Mouse (Mus musculus): ENCODE data around the gene Bpifb9a.

Gene Bpifb9a

GRCm38 (mm10) chr2:154257554-154257953, at the start of gene Bpifb9a:
Bpifb9a (plus strand) TSS chr2:154257854.
- WGBS = 86% methylated on average over 5 of the region's 5 CpGs

DNA sequence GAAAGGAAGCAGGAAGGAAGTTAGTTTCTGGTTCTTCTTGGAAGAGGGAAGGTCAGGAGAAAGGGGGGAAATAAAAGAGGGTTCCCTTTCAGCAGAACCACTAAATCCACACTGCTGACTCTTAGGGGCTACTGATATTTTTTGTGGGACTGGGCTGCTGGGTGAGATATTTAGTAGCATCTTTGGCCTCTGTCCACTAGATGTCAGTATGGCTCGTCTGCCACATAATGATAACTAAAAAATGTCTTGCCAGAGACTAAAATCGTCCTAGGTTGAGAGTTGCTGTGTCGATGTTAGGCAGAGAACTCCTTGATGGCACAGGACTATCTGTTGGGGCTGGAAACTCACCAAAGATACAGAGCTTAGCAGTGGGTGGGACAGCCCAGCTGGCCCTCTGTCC, 48.5 kb upstream of the Bpifb9a start:
- WGBS = 4% methylated on average over 3 of the region's 3 CpGs

- WGBS = 24% methylated on average over 1 of the region's 1 CpGs
Observed at GRCm38 (mm10) chr2:154211121-154211520, 46.5 kb upstream of the Bpifb9a start.

- 51% methylated on average over 4 of the region's 4 CpGs for WGBS
Observed at GRCm38 (mm10) chr2:154211881-154212280, 45.8 kb upstream of the Bpifb9a start.

- 26% methylated on average over 5 of the region's 5 CpGs for WGBS
Observed at GRCm38 (mm10) chr2:154215191-154215590, 42.5 kb upstream of the Bpifb9a start.

DNA sequence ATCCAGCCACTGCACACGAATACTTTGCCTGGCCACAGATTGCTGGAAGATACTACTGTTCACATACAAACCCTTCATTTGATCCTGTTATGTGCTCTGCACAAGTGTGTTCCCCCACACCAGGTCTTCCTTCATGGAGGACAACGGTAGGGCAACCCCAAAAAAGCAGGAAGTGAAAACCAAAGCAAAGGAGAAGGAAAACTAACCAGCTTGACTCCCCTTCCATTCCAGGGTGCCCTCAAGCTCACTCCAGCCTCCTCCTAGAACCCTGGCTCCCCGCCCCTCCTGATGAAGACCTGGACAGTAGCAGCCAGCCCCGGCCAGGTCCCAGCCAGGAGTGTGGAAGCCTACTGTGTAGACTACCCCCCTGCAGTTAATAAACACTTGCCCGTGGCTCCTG, 37.7 kb upstream of the Bpifb9a start:
- 82% methylated on average over 5 of the region's 5 CpGs for WGBS

GRCm38 (mm10) chr2:154223265-154223916, 34.3 kb upstream of the Bpifb9a start, which contains the start of gene Bpifb5:
Bpifb5 (plus strand) TSS chr2:154223742.
- WGBS = 21% methylated on average over 14 of the region's 14 CpGs

DNA sequence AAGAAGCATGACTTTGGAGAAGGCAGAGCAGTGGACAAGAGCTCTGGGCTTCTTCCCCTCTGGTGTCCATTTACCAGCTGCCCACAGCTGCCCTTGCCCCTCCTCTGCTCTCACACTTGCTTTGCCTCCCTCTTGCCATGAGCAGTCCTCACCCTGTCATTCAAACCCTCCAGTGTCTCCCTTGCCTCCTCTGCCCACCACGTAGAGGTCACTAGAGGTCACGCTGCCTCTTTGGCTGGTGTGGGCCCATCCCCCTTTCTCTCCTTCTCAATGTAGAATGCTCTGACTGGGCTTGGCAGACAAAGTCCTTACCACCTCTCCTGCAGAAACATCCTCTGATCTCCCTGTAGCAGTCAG, 33.8 kb upstream of the Bpifb9a start:
- 47% methylated on average over 2 of the region's 2 CpGs for WGBS

GRCm38 (mm10) chr2:154226991-154227390, 30.7 kb upstream of the Bpifb9a start:
- WGBS = 85% methylated on average over 4 of the region's 4 CpGs

DNA sequence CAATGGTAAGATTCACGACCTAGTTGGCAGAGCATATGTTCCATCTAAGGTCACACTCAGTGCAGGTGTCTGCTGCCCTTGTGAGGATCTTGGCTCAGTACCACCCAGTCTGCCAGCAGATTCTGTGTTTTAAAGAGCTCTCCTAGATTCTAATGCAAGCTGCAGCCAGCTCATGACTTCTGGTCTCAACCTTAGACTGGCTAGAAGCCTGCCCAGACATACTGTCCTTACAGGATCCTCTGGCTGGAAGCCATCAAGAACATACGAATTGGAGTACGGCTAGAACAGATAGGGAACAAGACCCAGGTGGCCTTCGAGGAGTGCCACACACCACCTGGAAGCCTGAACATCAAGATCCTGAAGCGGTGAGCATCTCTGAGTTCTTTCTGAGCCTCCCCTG, 29.8 kb upstream of the Bpifb9a start:
- 82% methylated on average over 5 of the region's 5 CpGs for WGBS

DNA sequence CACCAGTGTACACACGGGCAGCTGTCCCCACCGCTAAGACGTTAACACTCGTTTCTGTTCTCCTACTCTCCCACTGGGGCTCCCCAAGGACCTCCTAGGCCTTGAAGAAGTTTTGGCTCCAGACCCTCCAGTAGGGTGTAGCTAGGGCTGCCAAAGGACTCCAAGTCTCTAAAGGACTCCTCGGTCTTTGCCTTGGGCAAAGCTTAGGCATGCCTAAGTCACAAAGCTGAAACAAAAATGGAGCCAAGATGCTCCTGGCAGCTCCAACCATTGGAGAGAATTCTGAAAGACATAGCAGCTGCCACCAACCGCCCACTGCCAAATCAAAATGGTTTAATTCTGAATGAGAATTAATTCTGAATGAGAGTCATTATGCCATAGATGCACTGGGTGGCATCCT, 24.2 kb upstream of the Bpifb9a start:
- WGBS = 51% methylated on average over 6 of the region's 6 CpGs

- 79% methylated on average over 6 of the region's 6 CpGs for WGBS
Observed at GRCm38 (mm10) chr2:154240771-154241170, 16.9 kb upstream of the Bpifb9a start.

DNA sequence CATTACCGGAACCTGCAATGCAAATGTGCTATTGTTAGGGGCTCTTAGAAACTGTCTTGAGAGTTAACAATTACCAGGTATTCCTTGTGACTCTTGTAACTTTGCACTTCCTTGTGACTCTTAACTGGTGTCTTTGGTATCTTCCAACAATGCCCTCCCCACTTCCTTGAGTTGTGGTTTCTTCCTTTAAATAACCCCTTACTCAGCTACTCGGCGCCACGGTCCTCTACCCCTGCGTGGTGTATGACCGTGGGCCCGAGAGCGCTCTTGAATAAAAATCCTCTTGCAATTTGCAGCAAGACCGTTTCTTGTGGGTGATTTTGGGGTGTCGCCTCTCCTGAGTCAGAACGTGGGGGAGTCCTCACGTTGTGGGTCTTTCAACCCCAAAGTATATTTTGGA, 14.9 kb upstream of the Bpifb9a start:
- 92% methylated on average over 12 of the region's 12 CpGs for whole genome bisulfite sequencing

- WGBS = 50% methylated on average over 10 of the region's 10 CpGs
Observed at GRCm38 (mm10) chr2:154243356-154244036, 14.2 kb upstream of the Bpifb9a start.

DNA sequence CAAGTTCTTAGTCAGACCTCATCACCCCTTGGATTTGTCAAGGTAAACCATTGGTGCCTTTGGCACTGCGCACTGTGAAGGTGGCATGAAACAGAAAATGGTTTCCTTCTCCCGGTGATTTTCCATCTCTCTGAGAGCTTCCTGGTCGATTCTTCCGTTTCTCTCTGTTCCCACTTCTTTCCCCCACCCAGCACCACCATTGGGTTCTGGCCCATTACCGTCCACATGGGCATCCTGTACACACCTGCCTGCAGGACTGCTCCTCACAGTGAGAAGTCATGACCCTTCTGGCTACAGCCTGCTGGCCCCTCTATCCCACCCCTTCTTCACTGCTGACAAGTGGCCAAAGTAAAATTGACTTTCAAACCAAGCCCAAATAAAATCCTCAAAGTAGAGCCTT, 12.3 kb upstream of the Bpifb9a start:
- 92% methylated on average over 5 of the region's 5 CpGs for WGBS

GRCm38 (mm10) chr2:154255254-154255653, 2.4 kb upstream of the Bpifb9a start:
- WGBS = 97% methylated on average over 2 of the region's 4 CpGs

DNA sequence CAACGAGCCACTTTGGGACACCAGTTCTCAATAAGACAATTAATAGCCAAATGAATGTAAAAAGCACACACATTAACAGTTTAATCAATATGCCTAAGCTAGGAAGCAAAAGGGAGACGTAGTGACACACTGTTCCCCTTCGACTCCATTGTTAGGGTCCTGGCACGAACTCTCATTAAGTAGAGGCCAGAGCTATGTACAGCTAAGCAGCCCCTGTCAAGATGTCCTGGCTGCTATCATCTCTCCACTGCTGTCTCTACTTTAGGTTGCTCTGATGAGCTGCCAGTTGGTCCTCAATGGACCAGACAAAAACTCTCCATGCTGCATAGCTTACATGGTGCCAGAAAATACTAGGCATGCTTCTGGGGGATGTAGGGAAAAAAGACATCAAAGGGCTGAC, 1.9 kb upstream of the Bpifb9a start:
- 84% methylated on average over 4 of the region's 4 CpGs for WGBS

DNA sequence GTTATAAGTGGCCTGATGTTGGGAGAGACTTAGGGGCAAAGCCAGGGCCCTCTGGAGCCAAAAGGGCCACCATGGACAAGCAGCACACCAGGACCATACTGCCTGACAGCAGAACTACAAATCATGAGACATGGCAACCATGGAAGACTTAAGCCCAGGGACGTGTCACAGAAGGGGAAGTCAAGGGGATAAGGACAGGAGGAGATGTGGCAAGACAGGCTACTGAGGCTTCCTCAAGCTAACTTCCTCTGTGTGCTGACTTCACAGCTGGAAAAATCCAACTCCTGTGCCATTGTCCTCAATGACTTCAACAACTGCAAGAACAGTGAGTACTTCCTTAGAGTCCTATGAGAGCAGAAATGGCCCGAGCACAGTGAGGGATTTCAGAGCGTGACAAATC, 6.7 kb downstream of the Bpifb9a start:
- 86% methylated on average over 3 of the region's 3 CpGs for WGBS

DNA sequence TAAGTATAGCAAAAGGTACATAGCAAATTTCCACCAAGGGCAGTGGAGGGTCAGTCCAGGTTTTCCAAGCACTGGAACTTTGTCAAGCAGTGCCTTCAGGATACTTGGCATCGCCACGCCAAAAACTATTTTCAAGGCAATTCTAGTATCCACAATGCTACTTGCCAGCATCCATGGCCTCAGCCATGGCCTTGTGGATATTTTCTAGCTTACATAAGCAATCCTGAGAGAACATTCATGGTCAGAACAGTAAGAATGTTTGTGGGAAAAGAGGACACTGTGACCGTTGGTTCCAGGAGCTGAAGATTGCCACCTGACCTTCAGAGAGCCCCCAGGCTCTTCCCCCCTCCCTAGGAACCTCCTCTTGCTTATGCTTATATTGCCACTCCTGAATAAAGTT, 34.2 kb downstream of the Bpifb9a start:
- WGBS = 86% methylated on average over 3 of the region's 3 CpGs

GRCm38 (mm10) chr2:154292833-154293232, 35.2 kb downstream of the Bpifb9a start:
- WGBS = 85% methylated on average over 1 of the region's 1 CpGs

GRCm38 (mm10) chr2:154294746-154295145, 37.1 kb downstream of the Bpifb9a start:
- 6% methylated on average over 10 of the region's 10 CpGs for whole genome bisulfite sequencing

- WGBS = 42% methylated on average over 1 of the region's 1 CpGs
Observed at GRCm38 (mm10) chr2:154300496-154300895, 42.8 kb downstream of the Bpifb9a start.

DNA sequence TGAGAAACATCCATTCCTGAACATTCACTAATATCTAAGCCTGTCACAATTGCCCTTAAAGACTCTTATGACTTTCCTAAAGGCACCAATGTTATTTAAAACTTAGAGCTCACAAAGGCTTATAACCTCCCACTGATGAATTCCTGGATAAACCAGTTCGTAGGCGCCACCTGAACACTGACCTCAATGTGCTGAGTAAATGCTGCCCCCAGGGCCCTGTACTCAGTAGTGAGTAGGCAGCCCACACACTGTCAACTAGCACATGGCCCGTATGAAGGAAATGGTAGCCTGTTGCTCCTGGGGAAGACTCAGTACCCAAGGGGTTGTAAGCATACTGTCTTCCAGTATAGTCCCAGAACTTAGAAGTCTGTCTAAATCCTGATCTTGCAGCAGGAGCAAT, 44.1 kb downstream of the Bpifb9a start:
- 93% methylated on average over 3 of the region's 3 CpGs for WGBS

GRCm38 (mm10) chr2:154304604-154305003, 47.0 kb downstream of the Bpifb9a start:
- 73% methylated on average over 1 of the region's 3 CpGs for WGBS

All from cerebral cortex, adult 2 months (tissue).